Mouse (Mus musculus) urinary bladder, postnatal 0 days (tissue): ENCODE measurements around the gene Tmem26. TPM values are rescaled to one million over a fixed set of nuclear protein-coding genes. Genes with fewer than 3 reads are reported as not detected.

Experiments
- polyA plus RNA-seq: library from polyadenylated mRNA; unstranded; fragments of >200 nt; fragmentation: Nextera tagmentation; extraction: Ambion mirVana; gene quantifications from 2 replicates; pipeline ENCODE4 v1.2.1, GENCODE M21; 2015

The Tmem26 gene
- polyA plus RNA-seq = 6.2 and 8.2 TPM in 2 replicates

DNA sequence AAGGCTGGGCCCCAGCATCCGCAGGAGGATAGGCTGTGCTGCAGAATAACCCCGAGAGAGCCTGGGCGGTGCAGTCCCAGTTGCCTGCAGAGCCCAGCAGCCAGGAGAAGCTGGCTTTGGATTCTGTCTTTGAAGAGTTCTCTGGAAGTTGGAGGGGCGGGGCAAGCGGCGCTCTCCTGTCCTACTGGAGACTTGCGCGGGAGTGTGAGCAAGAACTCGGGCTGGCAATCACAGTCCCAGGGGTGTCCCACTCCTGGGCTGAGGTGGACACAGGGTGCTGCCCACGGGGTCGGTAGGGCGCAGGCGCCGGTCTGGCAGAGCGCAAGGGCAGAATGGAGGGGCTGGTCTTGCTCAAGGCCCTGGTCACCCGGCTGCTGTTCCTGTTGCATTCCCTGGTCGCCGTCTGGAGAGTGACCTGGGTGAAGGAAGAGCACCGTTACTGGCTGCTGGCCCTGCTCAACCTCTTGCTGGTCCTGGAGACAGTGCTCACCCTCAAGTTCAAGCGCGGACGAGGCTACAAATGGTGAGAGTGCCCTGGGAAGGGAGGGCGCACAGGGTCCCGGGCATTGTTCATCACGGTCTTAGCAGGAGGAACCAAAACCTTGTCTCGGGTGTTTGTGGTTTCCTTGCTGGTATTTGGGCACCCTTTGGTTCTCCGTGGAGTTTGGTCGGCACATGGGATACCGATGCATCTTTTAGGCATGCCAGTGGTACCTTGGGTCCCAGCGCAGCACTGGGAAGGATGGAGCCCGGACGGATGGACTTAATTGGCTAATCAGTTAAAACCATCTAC lies at the start of gene Tmem26:
Gene Tmem26, plus strand, starts transcription at position 79 of the 793 bp plus-strand sequence.

Other genes starting within 250 kb of the Tmem26 start
- 7.4 and 8.5 TPM in 2 replicates for gene Cabcoco1, start 181.8 kb upstream of the Tmem26 start, polyA plus RNA-seq